22 mouse cellular contexts compared by ENCODE assay signal in the genomic region with DNA sequence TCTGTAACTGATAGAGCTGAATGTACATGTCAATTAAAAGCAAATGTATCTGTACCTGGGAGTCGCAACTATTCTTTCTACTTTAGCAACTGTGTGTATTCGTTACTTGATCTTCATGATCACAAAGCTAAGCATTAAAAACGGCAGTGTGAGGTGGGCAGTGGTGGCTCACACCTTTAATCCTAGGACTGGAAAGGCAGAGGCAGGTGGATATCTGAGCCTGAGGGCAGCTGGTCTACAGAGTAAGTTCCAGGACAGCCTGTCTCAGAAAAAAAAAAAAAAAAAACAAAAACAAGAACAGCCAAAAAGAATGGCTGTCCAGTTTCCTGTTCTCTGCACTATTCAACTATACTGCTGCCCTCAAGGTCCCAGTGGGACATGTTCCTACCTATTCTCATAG.
"Had no signal": no experiment of that assay in that cellular context is flagged by ENCODE, and none has a peak within 500 bp of the region (broad histone marks: within the 10 kb centered on the region; RNA-seq: fewer than 3 reads in every experiment).

No protein-coding gene starts in this region.

- H3K4me3 ChIP-seq: hindbrain, embryonic 13.5 days; hindbrain, embryonic 15.5 days; kidney, embryonic 15.5 days; limb, embryonic 13.5 days; limb, embryonic 15.5 days; liver, embryonic 12.5 days had no signal

- H3K36me3 ChIP-seq: hindbrain, embryonic 13.5 days; hindbrain, embryonic 15.5 days; kidney, embryonic 15.5 days; limb, embryonic 13.5 days; limb, embryonic 15.5 days; liver, embryonic 12.5 days had no signal

- DNase-seq: gastrocnemius, postnatal 14 days; gastrocnemius, postnatal 36 days; heart, postnatal 36 days; kidney, adult 11 months; kidney, adult 2 months; kidney, adult 9 months; kidney, postnatal 14 days; kidney, postnatal 36 days; layer of hippocampus, postnatal 36 days; left cerebral cortex, postnatal 4 days had no signal

- H3K9ac ChIP-seq: forebrain, postnatal 0 days; hindbrain, embryonic 13.5 days; hindbrain, embryonic 15.5 days; kidney, embryonic 15.5 days; limb, embryonic 13.5 days; limb, embryonic 15.5 days; liver, embryonic 12.5 days; liver, embryonic 14.5 days had no signal

- H3K27me3 ChIP-seq: hindbrain, embryonic 13.5 days; hindbrain, embryonic 15.5 days; kidney, embryonic 15.5 days; limb, embryonic 13.5 days; limb, embryonic 15.5 days; liver, embryonic 12.5 days had no signal

- ATAC-seq: forebrain, postnatal 0 days; hindbrain, postnatal 0 days; intestine, embryonic 16.5 days; liver, embryonic 12.5 days had no signal

- H3K27ac ChIP-seq: hindbrain, embryonic 13.5 days; hindbrain, embryonic 15.5 days; hindbrain, postnatal 0 days; kidney, embryonic 15.5 days; kidney, postnatal 0 days; limb, embryonic 13.5 days; limb, embryonic 15.5 days; liver, embryonic 12.5 days; liver, embryonic 14.5 days had no signal

- H3K9me3 ChIP-seq: hindbrain, embryonic 13.5 days; hindbrain, embryonic 15.5 days; kidney, embryonic 15.5 days; limb, embryonic 13.5 days; limb, embryonic 15.5 days; liver, embryonic 12.5 days had no signal

- H3K4me1 ChIP-seq: hindbrain, embryonic 13.5 days; hindbrain, embryonic 15.5 days; limb, embryonic 13.5 days; limb, embryonic 15.5 days; liver, embryonic 12.5 days had no signal

- H3K4me2 ChIP-seq: heart, embryonic 11.5 days; hindbrain, embryonic 13.5 days; hindbrain, embryonic 15.5 days; kidney, embryonic 15.5 days; limb, embryonic 13.5 days; limb, embryonic 15.5 days; liver, embryonic 12.5 days had no signal
